ENCODE assay signal across 8 mouse cellular contexts in genomic region chr17:75464983-75465634, GRCm38 (mm10). TPM values are rescaled to one million over a fixed set of nuclear protein-coding genes. Genes with fewer than 3 reads are reported as not detected.
A peak's percentile ranks its signal among the peaks of the same experiment; 100 is the strongest.
DNase-seq lines count a peak whose midpoint lies in the region; ATAC-seq and TF ChIP-seq lines count a peak whose summit lies in the region.

No protein-coding gene starts in this region.

- H3K4me1 ChIP-seq in forebrain, embryonic 12.5 days, result peaks cover 9% of the 10 kb centered on the region
- H3K4me1 ChIP-seq in heart, embryonic 15.5 days (replicated peaks), result peaks cover 22% of the 10 kb centered on the region
- H3K4me1 ChIP-seq in liver, embryonic 13.5 days (replicated peaks), result peaks cover 11% of the 10 kb centered on the region
- H3K4me1 ChIP-seq in stomach, postnatal 0 days (replicated peaks; ENCODE audit: control insufficient read depth, insufficient read depth), result no peaks in the 10 kb centered on the region; the same call in 1 of the 2 replicates

- WGBS in forebrain, embryonic 12.5 days, result 23% methylated on average over 15 of the region's 15 CpGs
- WGBS in heart, embryonic 15.5 days, result 2% methylated on average over 15 of the region's 15 CpGs
- WGBS in liver, embryonic 13.5 days (ENCODE audit: insufficient replicate concordance), result 1% methylated on average over 15 of the region's 15 CpGs
- WGBS in stomach, postnatal 0 days, result 3% methylated on average over 15 of the region's 15 CpGs

- no peak overlapping the region for H3K27ac ChIP-seq in forebrain, embryonic 12.5 days
- H3K27ac ChIP-seq in heart, embryonic 15.5 days, result peak overlapping the region; percentile 77
- no peak overlapping the region for H3K27ac ChIP-seq in liver, embryonic 13.5 days
- no peak overlapping the region; the same call in 1 of the 2 replicates for H3K27ac ChIP-seq in stomach, postnatal 0 days (replicated peaks)

- TF ChIP-seq EP300 in stomach, postnatal 0 days (optimal IDR thresholded peaks at IDR 0.05), result no peak

- no peaks in the 10 kb centered on the region for H3K9me3 ChIP-seq in forebrain, embryonic 12.5 days
- no peaks in the 10 kb centered on the region for H3K9me3 ChIP-seq in heart, embryonic 15.5 days (replicated peaks)
- no peaks in the 10 kb centered on the region for H3K9me3 ChIP-seq in liver, embryonic 13.5 days (replicated peaks)
- H3K9me3 ChIP-seq in stomach, postnatal 0 days (ENCODE audit: control insufficient read depth, low read length), result no peaks in the 10 kb centered on the region

- DNase-seq in 3T3-L1 (ENCODE audit: low read depth, low spot score), result peak; percentile 71
- peak; percentile 69 to 70 for DNase-seq in adrenal gland, postnatal 36 days
- peak; percentile 74 to 84 for DNase-seq in kidney, postnatal 25 days
- no peak for DNase-seq in liver, embryonic 13.5 days
- DNase-seq in neural tube, embryonic 10.5 days (ENCODE audit: extremely low spot score, low spot score), result peak; percentile 52
- DNase-seq in stomach, postnatal 0 days (ENCODE audit: low spot score), result peak; percentile 79

- no peak for ATAC-seq in forebrain, embryonic 12.5 days (ENCODE audit: low FRiP score)
- ATAC-seq in heart, embryonic 15.5 days (replicated peaks; ENCODE audit: insufficient number of reproducible peaks, insufficient read depth, low FRiP score, low read depth), result peak; percentile 88
- ATAC-seq in liver, embryonic 13.5 days (ENCODE audit: low read depth), result peak; percentile 41; the same call in 1 of the 2 replicates
- ATAC-seq in stomach, postnatal 0 days (ENCODE audit: low FRiP score, low TSS enrichment), result peak; percentile 82

- no peak overlapping the region for H3K4me3 ChIP-seq in forebrain, embryonic 12.5 days (replicated peaks)
- H3K4me3 ChIP-seq in heart, embryonic 15.5 days, result peak overlapping the region; percentile 39
- peak overlapping the region; percentile 31 for H3K4me3 ChIP-seq in liver, embryonic 13.5 days (replicated peaks)
- peak overlapping the region; percentile 24 for H3K4me3 ChIP-seq in stomach, postnatal 0 days (ENCODE audit: low read depth, low read length)

- 0 out of 2 replicates have a peak, but pooled peaks cover 7% of the 10 kb centered on the region for H3K27me3 ChIP-seq in forebrain, embryonic 12.5 days
- no peaks in the 10 kb centered on the region for H3K27me3 ChIP-seq in heart, embryonic 15.5 days
- no peaks in the 10 kb centered on the region for H3K27me3 ChIP-seq in liver, embryonic 13.5 days
- no peaks in the 10 kb centered on the region for H3K27me3 ChIP-seq in stomach, postnatal 0 days (ENCODE audit: control insufficient read depth, insufficient read depth, low read length)

- TF ChIP-seq CTCF in stomach, postnatal 0 days (IDR thresholded peaks at IDR 0.05; ENCODE audit: low read depth), result no peak

- peak overlapping the region; percentile 22 for H3K4me2 ChIP-seq in forebrain, embryonic 12.5 days
- peak overlapping the region; percentile 64 for H3K4me2 ChIP-seq in heart, embryonic 15.5 days
- H3K4me2 ChIP-seq in liver, embryonic 13.5 days, result peak overlapping the region; percentile 58
- peak overlapping the region; percentile 48 for H3K4me2 ChIP-seq in stomach, postnatal 0 days (replicated peaks; ENCODE audit: low read depth)

- H3K36me3 ChIP-seq in forebrain, embryonic 12.5 days (replicated peaks), result no peaks in the 10 kb centered on the region
- H3K36me3 ChIP-seq in heart, embryonic 15.5 days, result no peaks in the 10 kb centered on the region
- no peaks in the 10 kb centered on the region for H3K36me3 ChIP-seq in liver, embryonic 13.5 days
- H3K36me3 ChIP-seq in stomach, postnatal 0 days (ENCODE audit: control insufficient read depth, insufficient read depth, low read length), result no peaks in the 10 kb centered on the region

- no peak overlapping the region for H3K9ac ChIP-seq in forebrain, embryonic 12.5 days
- H3K9ac ChIP-seq in heart, embryonic 15.5 days, result no peak overlapping the region
- H3K9ac ChIP-seq in liver, embryonic 13.5 days, result no peak overlapping the region
- H3K9ac ChIP-seq in stomach, postnatal 0 days (ENCODE audit: low read length), result no peak overlapping the region

RNA-seq across cellular contexts. Expression of gene Rasgrp3, which starts 29.4 kb away (rescaled TPM):
- 10 to 100 TPM; 13.3 to 23.5 TPM for total RNA-seq in adrenal gland, postnatal 36 days (2021)
- polyA plus RNA-seq in forebrain, embryonic 12.5 days (2016; fragmentation: Nextera tagmentation; extraction: Ambion mirVana), result 5.7 and 6.3 TPM in 2 replicates
- 15.4 and 20.1 TPM in 2 replicates for polyA plus RNA-seq in heart, embryonic 15.5 days (2015; fragmentation: Nextera tagmentation; extraction: Ambion mirVana)
- 2.9 and 3.9 TPM in 2 replicates for polyA plus RNA-seq in liver, embryonic 13.5 days (2015; fragmentation: Nextera tagmentation; extraction: Ambion mirVana)
- polyA plus RNA-seq in stomach, postnatal 0 days (2015; fragmentation: Nextera tagmentation; extraction: Ambion mirVana), result 5.2 and 8.2 TPM in 2 replicates
